Mouse (Mus musculus) adrenal gland, postnatal 36 days (tissue): ENCODE data around the gene Tmem170. TPM values are rescaled to one million over a fixed set of nuclear protein-coding genes. Genes with fewer than 3 reads are reported as not detected.
"Not testable (repeated sequence)": the region's sequence is repeated elsewhere in the genome, so short reads cannot be mapped to it uniquely, and the experiment has no call there.

Experiments
- DNase-seq, 2 experiments: peaks; one replicate each; pipeline ENCODE4 v3.0.0; 2021; ENCODE audit warnings: mixed read lengths in 1 of 2
- total RNA-seq, 2 experiments: library from RNA; stranded (reverse); gene quantifications; 2 replicates each; pipeline ENCODE4 v1.2.3; 2021

Gene Tmem170
- total RNA-seq, 2 experiments from 2014 or later: 6.6 to 6.9 TPM

DNA sequence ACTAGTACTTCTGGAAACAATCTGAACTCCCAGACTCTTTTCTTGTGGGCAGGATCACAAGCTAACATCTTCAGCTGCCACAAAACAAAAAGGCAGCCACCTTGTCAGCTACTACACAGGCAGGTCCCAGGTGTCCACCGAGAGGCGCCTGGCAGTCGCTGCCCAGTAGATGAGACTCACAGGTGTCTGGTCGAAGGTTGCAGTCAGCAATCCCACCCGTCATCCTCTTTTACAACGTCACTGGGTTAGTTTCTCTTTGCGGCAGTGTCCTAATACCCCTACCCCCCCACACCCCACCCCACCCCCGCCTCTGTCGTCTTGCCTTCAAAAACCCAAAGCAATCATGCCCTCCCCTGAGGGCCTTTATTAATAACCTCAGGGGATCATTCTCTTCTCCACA lies 792 bp downstream of the Tmem170 start:
- DNase-seq: no peak

DNA sequence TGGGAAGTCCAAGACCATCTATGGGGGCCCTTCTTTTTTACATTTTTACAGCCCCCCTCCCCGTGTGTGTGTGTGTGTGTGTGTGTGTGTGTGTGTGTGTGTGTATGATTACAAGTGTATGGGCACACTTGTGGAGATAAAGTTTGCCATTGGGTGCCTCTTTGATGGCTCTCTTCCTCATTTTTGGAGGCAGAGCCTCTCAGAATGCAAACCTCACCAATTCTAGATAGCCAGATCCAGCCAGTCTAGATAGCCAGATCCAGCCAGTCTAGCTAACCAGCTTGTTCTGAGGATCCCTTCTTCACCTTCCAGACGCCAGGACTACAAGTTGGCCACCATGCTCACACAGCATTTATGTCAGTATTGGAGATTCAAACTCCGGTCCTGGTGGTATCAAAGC lies 5.3 kb downstream of the Tmem170 start:
- no peak for DNase-seq

DNA sequence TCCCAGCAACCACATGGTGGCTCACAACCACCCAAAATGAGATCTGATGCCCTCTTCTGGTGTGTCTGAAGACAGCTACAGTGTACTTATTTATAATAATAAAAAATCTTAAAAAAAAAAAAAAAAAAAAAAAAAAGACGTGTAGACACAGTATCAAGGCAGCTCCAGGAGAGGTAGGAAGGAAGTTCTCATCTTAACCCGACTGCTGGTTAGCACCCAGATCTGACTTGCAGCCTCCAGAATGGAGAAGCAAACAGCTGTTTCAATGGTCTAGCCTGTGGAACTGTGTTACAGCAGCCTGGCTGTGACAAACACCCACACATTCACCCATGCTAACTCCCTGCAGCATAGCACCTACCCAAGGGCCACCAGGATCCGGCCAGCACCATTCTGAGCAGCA lies 6.2 kb downstream of the Tmem170 start:
- DNase-seq: no peak

DNA sequence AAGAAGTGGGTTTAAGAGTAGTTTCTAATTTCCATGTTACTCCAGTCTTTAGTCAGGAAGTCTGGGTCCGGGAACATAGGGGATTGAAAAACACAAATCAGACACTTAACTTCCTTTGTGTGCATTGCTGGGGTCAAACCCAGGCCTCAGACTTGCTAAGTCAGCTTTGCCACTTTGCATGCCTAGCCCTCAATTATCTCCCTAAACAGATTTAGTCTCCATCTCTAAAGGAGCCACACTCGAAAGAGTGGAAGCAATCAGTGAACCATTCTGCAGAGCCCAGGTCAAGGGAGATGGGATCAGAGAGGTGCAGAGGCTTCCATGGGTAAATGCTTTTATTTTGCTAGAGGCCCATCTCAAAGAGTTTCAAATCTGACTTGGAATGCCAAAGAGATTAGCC lies 7.9 kb downstream of the Tmem170 start:
- no peak for DNase-seq

DNA sequence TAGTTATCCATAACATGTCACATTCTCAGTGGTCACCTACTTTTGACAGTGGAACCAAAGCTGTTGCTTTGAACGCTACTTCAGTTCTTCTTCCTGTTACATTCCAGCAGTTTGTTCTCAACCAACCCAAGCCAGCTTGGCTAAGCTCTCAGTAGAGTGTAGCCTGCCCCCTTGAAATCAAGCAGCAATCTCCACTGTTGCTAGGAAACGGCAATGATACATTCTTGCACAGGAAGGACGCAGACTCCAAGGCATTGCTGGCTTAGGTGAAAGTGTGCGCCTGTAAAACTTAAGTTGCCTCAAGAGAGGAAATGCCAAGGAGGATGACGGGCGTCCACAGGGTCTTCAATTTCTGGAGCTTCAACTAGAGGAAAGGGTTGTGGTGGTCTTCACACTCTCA lies 10.7 kb downstream of the Tmem170 start:
- no peak for DNase-seq

DNA sequence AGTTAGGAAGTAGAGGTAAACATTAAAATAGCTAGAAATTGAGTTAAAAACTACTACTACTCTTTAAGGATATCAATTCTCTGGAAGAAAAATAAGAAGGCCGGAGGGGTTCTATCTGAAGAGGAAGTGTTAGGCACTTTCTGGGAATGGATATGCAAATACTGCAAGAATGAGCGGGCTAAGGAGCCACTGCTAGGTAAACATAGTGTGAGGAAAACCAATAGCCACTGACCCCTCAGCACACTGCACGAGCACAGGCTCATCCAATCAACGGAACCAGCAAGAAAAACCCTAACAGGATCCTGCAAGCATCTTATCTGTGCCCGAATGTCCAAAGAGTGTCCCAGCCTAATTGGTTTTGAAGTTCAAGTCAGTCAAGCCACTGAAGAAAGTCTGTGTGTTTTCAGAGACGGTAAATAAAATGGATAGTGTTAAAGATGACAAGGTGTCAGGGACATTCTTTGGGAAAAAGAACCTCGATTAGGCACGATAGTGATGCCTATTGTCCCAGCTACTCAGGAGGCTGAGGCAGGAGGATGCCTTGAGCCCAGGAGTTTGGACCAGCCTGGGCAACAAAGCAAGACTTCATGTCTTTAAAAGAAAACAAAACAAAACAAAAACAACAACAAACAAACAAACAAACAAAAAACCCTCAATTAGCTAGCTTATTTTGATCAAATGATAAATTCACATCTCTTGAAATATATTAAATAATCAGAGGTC lies 11.3 kb downstream of the Tmem170 start:
- DNase-seq: no peak

DNA sequence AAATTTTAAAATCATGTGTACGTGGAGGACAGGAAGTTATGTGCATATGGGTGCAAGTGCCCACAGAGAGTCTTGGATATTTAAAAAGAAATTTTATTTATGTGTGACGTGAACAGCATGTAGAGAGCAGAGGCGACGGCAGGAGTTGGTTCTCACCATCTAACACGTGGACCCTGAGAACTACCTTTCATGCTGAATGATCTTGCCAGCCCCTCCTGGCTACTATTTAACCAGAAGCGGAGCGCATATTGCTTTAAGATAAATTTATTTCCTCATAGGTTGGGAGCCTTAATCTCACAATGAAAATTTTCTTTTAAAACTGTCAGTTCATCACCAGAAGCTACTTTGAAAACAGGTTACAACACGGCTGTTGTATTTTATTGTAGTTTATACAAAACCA lies 11.9 kb downstream of the Tmem170 start:
- no peak for DNase-seq

DNA sequence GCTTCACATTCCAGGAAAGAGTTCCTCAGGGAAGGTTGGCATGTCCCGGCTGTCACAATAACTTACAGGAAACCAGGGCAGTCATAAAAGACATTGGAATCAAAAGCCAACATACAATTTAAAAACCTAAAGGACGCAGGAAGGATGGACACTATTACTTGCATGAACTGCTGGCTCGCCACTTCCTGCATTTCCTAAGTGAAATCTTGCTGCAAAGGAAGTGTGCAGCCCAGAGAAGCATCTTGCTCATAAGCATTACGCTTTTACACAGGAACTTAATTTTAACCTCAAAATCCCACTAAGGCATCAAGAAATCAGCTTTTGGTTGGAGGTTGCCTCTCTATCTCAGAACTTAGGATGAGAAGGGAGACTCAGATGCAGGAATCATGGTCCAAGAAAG lies 13.3 kb downstream of the Tmem170 start:
- DNase-seq: no peak

DNA sequence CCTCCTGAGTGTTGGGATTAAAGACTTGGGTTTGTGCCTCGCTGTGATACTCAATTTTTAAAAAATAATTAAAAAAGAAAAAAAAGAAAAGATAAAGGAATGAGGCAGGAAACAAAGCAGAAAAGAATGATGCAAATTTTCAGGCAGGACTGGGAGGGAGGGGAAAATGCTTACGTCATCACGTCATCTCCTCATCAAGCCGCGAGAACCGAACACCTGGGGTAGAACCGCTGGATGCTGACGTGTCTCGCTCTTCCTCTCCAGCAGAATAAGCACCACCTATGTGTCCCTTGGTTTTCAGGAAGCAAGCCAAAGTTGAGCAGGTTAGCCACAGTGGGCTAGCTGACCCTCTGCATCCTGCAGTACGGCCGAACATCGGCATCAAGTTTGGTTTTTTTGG lies 20.6 kb downstream of the Tmem170 start:
- no peak for DNase-seq

DNA sequence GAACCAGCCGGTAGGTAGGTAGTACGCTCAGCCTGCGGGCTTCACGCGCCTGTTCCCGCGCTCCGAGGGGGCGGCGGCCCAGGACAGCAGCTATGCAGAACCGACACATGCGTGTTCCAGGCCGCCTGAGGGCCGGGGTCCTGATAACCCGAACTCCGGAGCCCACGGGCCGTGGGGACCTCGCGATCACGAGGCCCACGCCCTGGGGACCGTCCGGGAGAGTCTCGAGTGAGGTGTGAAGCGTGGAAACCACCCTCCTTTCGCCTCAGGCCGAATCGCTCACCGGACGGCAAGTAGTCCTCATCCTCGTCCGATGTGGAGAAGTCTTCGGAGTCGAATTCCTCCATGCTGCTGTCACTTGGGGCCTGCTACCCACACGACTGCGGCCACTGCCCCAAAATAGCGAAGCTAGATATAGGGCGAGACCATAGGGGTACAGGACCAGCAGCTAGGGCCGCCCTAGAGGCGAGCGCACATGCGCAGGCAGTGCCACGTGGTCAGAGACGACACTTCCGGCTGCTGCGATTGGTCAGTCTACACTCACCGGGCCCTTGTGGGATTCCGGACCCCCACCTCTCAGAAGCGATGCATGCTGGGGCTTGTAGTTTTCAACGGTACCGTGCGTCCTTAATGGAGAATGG lies 22.6 kb downstream of the Tmem170 start, which contains the start of gene Cfdp1:
Cfdp1 (minus strand) TSS at position 431 of the 641 bp plus-strand sequence.
- peak; percentile 98 for DNase-seq

DNA sequence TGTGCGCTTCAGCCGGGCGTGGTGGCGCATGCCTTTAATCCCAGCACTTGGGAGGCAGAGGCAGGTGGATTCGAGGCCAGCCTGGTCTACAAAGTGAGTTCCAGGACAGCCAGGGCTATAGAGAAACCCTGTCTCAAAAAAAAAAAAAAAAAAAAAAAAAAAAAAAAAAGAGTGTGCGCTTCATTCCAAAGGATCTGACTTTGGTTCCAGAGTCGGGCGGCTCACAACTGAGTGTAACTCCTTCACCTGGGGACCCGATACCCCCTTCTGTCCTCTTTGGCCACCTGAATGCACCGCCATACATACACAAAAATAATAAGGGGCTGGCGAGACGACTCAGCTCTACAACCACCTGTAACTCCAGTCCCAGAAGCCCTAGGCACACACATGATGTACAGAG lies 23.3 kb downstream of the Tmem170 start:
- DNase-seq: not testable (repeated sequence)

DNA sequence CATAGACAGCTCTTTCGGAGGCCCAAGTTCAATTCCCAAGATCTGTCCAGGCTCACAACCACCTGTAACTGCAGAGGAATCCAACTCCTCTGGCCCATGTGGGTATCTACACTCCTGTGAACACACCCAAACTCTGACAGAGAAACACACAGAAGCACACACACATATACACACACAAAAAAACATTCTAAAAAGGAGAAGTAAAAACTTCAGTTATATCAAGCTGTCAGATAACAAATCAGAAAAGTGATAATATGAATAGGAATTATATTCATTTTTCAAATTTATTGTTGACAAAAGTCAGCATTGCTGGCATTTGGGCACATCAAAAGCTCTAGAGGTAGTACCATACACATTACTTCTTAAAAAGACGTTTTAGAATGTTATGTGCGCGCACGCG lies 29.8 kb downstream of the Tmem170 start:
- no peak for DNase-seq

DNA sequence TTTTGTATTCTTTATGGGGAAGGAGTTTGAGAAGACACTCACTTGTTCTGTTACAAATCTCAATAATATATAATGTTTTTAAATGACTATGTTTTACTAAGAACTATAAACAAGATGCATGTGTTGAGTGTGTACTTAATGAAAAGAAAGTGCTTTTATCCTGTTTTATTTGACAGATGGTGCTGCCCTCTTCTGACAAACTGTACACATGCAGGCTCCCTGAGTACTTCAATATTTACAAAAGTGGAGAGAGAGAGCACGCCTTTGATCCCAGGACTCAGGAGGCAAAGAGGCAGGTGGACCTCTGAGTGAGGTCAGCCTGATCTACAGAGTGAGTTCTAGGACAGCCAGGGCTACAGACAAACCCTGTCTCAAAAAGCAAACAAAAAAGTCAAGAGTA lies 41.0 kb downstream of the Tmem170 start:
- DNase-seq: no peak

DNA sequence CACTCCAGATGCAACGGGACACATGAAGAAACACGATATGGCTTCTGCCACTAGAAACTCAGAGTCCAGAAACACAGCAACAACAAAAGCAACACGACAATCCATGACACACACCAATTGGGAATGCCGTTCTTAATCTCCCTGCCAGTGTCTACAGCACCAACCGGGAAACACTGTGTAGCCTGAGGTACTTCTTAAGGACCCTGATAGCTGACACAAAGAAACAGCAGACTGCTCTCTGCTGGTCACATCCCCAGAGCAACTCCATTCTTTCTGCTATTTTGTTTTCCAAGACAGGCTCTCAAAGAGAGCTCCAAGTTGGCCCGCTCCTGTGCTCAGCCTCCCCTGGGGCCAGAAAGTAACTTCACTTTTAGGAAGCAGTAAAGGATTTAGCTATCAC lies 42.5 kb downstream of the Tmem170 start:
- DNase-seq: no peak

DNA sequence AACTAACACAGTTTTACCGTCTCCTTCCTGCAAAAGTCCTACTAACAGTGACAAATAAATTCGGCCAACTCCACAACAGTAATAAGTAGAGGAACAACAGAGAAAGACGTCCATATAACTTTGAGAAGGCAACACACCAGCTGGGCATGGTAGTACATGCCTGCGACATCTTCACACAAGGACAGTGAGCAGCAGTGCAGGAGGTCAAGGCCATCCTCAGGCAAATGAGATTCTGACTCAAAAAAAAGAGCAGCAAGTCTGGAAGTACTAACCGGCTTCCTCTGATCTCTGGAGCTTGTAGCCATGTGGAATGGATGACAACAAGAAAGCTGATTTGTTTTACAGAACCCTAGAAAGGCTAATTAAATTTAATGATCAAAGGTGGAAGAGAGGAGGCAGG lies 43.6 kb downstream of the Tmem170 start:
- DNase-seq: peak; percentile 44 to 47

DNA sequence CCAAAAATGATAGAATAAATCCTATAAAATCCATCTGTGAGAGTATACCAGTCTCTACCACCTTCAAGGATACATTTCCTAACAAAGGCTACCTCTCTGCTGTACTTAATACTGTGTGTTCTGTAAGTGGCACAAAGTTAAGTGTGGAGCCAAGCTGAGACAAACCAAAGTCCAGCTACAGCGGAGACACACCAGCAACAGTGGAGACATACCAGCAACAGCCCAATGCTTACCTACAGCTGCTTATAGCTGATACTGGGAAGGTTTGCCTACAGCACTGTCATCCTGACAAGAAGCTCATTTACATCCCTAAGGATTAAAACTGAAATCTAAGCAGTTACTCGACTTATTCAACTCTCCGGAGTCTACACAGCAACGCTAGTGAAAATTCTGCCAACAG lies 44.6 kb downstream of the Tmem170 start:
- no peak for DNase-seq

DNA sequence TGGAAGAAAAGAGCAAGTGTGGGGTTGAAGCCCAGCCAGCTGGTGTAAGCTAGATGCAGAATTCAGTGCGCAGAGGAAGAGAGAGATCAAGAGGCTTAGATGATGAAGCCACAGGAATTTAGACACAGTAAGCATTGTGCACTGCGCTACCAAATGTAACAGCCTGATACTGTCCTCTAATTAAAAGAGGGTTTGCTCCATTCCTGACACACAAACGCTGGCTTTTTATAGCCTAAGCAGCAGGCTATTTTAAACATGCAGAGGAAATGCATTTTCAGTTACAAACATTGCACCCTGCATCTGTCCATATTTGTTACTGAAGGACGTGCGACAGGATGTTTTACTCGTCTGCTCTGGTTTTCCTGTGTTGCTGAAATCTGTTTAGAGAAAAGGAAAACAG lies 48.0 kb downstream of the Tmem170 start:
- DNase-seq: no peak

DNA sequence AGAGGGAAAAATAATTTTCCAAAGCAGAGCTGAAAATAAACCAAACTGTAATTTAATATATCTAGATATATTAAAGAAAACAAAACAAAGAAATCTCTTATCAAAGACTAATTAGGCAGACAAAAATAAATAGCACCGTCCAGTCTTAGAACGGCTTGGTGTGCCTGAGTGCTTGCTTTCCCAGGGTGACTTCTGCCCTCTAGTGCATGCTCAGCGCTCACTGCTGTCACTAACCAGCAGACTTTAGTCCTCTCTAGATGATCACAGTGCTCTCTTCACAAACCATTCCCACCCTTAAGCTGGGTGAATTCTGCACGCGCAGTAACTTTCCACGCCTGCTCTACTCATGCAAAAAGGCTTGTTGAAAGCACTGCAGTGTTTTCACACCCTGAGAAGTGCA lies 51.3 kb downstream of the Tmem170 start:
- peak; percentile 59 to 63 for DNase-seq

DNA sequence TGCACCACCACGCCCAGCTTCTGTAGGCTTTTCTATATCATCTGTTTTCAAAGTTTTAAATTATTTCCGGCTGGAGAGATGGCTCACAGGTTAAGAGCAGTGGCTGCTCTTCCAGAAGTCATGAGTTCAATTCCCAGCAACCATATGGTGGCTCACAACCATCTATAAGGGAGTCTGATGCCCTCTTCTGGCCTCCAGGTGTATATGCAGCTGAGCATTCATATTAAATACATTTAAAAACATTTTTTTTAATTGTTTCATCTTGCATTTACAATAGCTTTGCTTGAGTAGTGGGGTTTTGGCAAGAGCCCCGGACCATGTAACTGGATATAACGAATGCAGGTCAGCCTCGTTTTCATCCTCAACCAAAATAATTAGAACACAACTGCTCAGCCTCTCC lies 52.2 kb downstream of the Tmem170 start:
- DNase-seq: no peak

DNA sequence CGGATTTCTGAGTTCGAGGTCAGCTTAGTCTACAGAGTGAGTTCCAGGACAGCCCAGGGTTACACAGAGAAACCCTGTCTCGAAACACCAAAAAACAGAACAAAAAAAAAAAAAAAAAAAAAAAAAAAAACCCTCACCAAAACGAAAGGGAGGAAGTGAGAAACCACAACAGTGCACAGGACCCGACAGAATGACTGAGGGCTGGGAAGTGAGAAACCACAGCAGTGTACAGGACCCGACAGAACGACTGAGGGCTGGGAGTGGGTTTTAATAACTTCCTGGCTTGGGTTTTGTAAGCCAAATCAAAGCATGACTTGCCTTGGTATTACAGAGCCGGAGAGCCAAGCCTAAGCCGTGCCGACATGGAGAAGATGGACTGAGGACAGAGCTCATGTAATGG lies 55.4 kb downstream of the Tmem170 start:
- no peak for DNase-seq

DNA sequence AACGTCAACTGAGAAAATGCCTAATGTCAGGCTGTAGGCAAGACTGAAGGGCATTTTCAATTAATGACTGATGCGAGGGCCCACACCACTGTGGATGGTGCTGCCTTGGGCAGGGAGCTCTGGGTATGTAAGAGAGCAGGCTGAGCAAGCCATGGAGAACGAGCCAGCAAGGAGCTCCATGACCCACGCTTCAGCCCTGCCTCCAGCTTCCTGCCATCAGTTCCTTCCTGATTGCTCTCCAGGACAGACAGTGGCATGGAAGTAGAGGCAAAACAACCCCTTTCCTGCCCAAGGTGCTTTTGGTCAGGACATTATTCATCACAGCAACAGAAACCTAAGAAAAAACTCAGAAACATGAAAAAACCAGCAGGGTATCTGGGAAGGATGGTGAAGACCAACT lies 55.9 kb downstream of the Tmem170 start:
- DNase-seq: peak in 1 of 2 experiments; percentile 28

DNA sequence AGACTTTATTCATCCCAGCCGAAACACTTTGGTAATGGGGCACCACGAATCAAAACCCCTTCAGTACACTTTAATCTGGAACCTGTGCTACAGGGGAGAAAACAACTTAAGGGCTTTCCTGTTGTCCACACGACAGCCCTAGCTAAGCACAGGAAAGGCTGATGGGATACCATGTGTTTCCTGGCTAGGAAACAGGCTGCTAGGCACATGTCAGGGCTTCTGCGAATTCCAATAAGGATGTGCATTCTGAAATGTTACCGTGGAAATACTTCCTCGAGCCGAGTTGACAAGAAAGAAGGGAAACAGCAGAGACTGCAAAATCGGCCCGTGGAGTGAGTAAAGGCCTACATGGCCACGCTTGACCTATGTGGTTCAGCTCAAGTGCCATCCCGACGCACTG lies 56.5 kb downstream of the Tmem170 start:
- no peak for DNase-seq

DNA sequence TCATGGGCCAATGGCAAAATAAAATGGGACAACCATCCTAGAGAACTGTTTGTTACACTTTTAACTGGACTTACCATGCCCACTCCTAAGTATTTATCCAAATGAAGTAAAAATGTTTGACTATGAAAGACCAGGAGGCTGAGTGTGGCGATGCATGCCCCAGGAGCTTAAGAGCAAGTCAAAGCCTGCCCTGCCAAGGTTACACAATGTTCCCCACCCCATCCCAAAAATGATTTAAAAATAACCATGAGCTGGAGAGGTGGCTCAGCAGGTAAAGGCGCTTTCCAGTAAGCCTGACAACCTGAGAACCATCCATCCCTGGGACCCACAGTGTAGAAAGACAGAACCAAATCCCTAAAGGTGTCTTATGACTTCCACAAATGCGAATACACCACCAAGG lies 58.0 kb downstream of the Tmem170 start:
- DNase-seq: no peak

DNA sequence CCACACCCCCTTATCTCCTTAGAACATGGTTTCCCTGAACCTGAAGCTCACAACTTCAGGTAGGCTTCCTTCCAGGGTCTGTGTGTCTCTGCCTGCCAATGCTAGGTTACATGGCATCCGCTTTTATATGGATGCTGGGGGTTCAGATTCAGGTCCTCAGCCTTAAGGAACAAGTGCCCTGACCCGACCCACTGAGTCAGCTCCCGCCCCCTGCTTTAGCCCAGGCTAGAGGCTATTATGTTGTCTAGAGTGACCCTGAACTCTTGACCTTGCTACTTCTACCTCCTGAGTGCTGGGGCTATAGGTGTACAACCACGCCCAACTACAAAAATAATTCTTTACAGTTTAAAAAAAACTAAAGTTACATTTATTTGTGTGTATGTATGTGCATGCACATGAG lies 61.5 kb downstream of the Tmem170 start:
- DNase-seq: no peak
